Comparison of ENCODE assay signal across 8 mouse cellular contexts in genomic region chr4:106317179-106318055, GRCm38 (mm10). TPM values are rescaled to one million over a fixed set of nuclear protein-coding genes. Genes with fewer than 3 reads are reported as not detected.
DNase-seq lines count a peak whose midpoint lies in the region; ATAC-seq and TF ChIP-seq lines count a peak whose summit lies in the region.

No protein-coding gene starts in this region.

- no peaks in the 10 kb centered on the region for H3K27me3 ChIP-seq in lung, embryonic 14.5 days (ENCODE audit: insufficient read depth, low read length)
- H3K27me3 ChIP-seq in heart, postnatal 0 days (ENCODE audit: control insufficient read depth, insufficient read depth, low read length), result no peaks in the 10 kb centered on the region
- H3K27me3 ChIP-seq in liver, embryonic 15.5 days, result no peaks in the 10 kb centered on the region

- H3K4me3 ChIP-seq in lung, embryonic 14.5 days (ENCODE audit: low read depth, low read length), result peak overlapping the region; percentile 94
- peak overlapping the region; percentile 99 for H3K4me3 ChIP-seq in heart, postnatal 0 days (ENCODE audit: low read depth, low read length)
- H3K4me3 ChIP-seq in liver, embryonic 15.5 days (replicated peaks), result peak overlapping the region; percentile 97

- no peak for TF ChIP-seq EP300 in heart, postnatal 0 days (IDR thresholded peaks at IDR 0.05; ENCODE audit: low read depth)

- no peaks in the 10 kb centered on the region for H3K36me3 ChIP-seq in lung, embryonic 14.5 days (ENCODE audit: insufficient read depth)
- no peaks in the 10 kb centered on the region for H3K36me3 ChIP-seq in heart, postnatal 0 days (replicated peaks; ENCODE audit: control insufficient read depth, insufficient read depth, low read length)
- 0 out of 2 replicates have a peak, but pooled peaks cover 6% of the 10 kb centered on the region for H3K36me3 ChIP-seq in liver, embryonic 15.5 days (replicated peaks)

- WGBS in lung, embryonic 14.5 days, result 14% methylated on average over 19 of the region's 19 CpGs
- 13% methylated on average over 19 of the region's 19 CpGs for WGBS in heart, postnatal 0 days
- 8% methylated on average over 19 of the region's 19 CpGs for WGBS in liver, embryonic 15.5 days (ENCODE audit: insufficient replicate concordance)

- peak overlapping the region; percentile 80 for H3K4me2 ChIP-seq in lung, embryonic 14.5 days
- H3K4me2 ChIP-seq in heart, postnatal 0 days (ENCODE audit: low read depth, low read length), result peak overlapping the region; percentile 83
- peak overlapping the region; percentile 90 for H3K4me2 ChIP-seq in liver, embryonic 15.5 days

- no peaks in the 10 kb centered on the region for H3K9me3 ChIP-seq in lung, embryonic 14.5 days (ENCODE audit: low read depth, low read length)
- H3K9me3 ChIP-seq in heart, postnatal 0 days (replicated peaks; ENCODE audit: control insufficient read depth, low read length), result no peaks in the 10 kb centered on the region
- no peaks in the 10 kb centered on the region for H3K9me3 ChIP-seq in liver, embryonic 15.5 days (replicated peaks)

- peak overlapping the region; percentile 90 for H3K27ac ChIP-seq in lung, embryonic 14.5 days (ENCODE audit: low read depth)
- H3K27ac ChIP-seq in heart, postnatal 0 days (ENCODE audit: low read depth), result peak overlapping the region; percentile 97
- peak overlapping the region; percentile 95 for H3K27ac ChIP-seq in liver, embryonic 15.5 days (replicated peaks)

- H3K9ac ChIP-seq in lung, embryonic 14.5 days, result peak overlapping the region; percentile 97
- peak overlapping the region; percentile 99 for H3K9ac ChIP-seq in heart, postnatal 0 days (replicated peaks; ENCODE audit: low read depth, low read length)
- H3K9ac ChIP-seq in liver, embryonic 15.5 days, result peak overlapping the region; percentile 99

- no peak for ATAC-seq in lung, embryonic 14.5 days (ENCODE audit: insufficient read depth)
- ATAC-seq in heart, postnatal 0 days (ENCODE audit: insufficient read depth, low read depth), result no peak
- ATAC-seq in liver, embryonic 15.5 days (ENCODE audit: insufficient read depth), result no peak

- peaks cover 7% of the 10 kb centered on the region; the same call in 1 of the 2 replicates for H3K4me1 ChIP-seq in lung, embryonic 14.5 days (ENCODE audit: insufficient read depth)
- H3K4me1 ChIP-seq in heart, postnatal 0 days (ENCODE audit: control insufficient read depth, insufficient read depth), result peaks cover 42% of the 10 kb centered on the region
- peaks cover 78% of the 10 kb centered on the region for H3K4me1 ChIP-seq in liver, embryonic 15.5 days (replicated peaks)

- TF ChIP-seq CTCF in lung, embryonic 14.5 days (IDR thresholded peaks at IDR 0.05; ENCODE audit: low read depth), result no peak
- no peak for TF ChIP-seq CTCF in heart, postnatal 0 days (IDR thresholded peaks at IDR 0.05; ENCODE audit: low read depth)

- DNase-seq in lung, embryonic 14.5 days, result peak; percentile 22
- no peak for DNase-seq in lung, postnatal 4 days
- DNase-seq in R1 (ENCODE audit: low read depth, low spot score), result peak; percentile 40
- peak; percentile 62 for DNase-seq in embryo, embryonic 10 days (ENCODE audit: low spot score)
- no peak for DNase-seq in heart, postnatal 0 days (ENCODE audit: low spot score)
- no peak for DNase-seq in gastrocnemius, postnatal 10 days
- DNase-seq in right cerebral cortex, postnatal 36 days (ENCODE audit: low spot score in 2 of 2), result no peak

RNA-seq across cellular contexts. Expression of gene Usp24, which starts 1.4 kb away (rescaled TPM):
- polyA plus RNA-seq in lung, embryonic 14.5 days (2014; fragmentation: Nextera tagmentation; extraction: Ambion mirVana), result 12.2 and 12.6 TPM in 2 replicates
- 16.8 and 27.3 TPM in 2 replicates for total RNA-seq in heart, postnatal 0 days (2014; rRNA removed; ENCODE audit: low replicate concordance)
- 5.5 and 5.9 TPM in 2 replicates for polyA plus RNA-seq in heart, postnatal 0 days (2015; fragmentation: Nextera tagmentation; extraction: Ambion mirVana)
- polyA plus RNA-seq in liver, embryonic 15.5 days (2015; fragmentation: Nextera tagmentation; extraction: Ambion mirVana), result 5.1 and 6.2 TPM in 2 replicates
- total RNA-seq in gastrocnemius, postnatal 10 days (2021), result 10 to 100 TPM; 39.2 to 41.6 TPM

Comparison
In these comparisons a context has a peak if more than half of its experiments do, and no peak if none do; other contexts are left out.
1. DNase-seq: peak in lung, embryonic 14.5 days (single experiment), R1 (single experiment) and embryo, embryonic 10 days (single experiment); none in lung, postnatal 4 days (0 of 2), heart, postnatal 0 days (single experiment), gastrocnemius, postnatal 10 days (single experiment) and right cerebral cortex, postnatal 36 days (0 of 2).
2. Peak in every context shown above with its lines, with median percentiles within 50 percentile points of each other: H3K27ac ChIP-seq, H3K4me2 ChIP-seq, H3K4me3 ChIP-seq and H3K9ac ChIP-seq.